ENCODE assay signal across 12 mouse cellular contexts in genomic region chr9:58213865-58214264, GRCm38 (mm10). TPM values are rescaled to one million over a fixed set of nuclear protein-coding genes. Genes with fewer than 3 reads are reported as not detected.
DNase-seq lines count a peak whose midpoint lies in the region; ATAC-seq and TF ChIP-seq lines count a peak whose summit lies in the region.
"Had no signal": no experiment of that assay in that cellular context is flagged by ENCODE, and none has a peak within 500 bp of the region (broad histone marks: within the 10 kb centered on the region; RNA-seq: fewer than 3 reads in every experiment).

No protein-coding gene starts in this region.

- TF ChIP-seq CTCF in kidney, adult 2 months (conservative IDR thresholded peaks at IDR 0.05; ENCODE audit: insufficient read depth, insufficient read length, low read depth, low read length) = no peak

- H3K27me3 ChIP-seq in kidney, adult 2 months (replicated peaks; ENCODE audit: control insufficient read depth, insufficient read depth, low read length) = no peaks in the 10 kb centered on the region

- 16% methylated on average over 5 of the region's 5 CpGs for WGBS in kidney, adult 2 months

- no peak for TF ChIP-seq POLR2A in kidney, adult 2 months (IDR thresholded peaks at IDR 0.05; ENCODE audit: low read depth, low read length)

- DNase-seq in kidney, adult 2 months = peak; percentile 73
- DNase-seq in kidney, adult 18-20 months = no peak
- DNase-seq in 416B (ENCODE audit: low read depth) = peak; percentile 36
- DNase-seq in c-Kit-negative CD71-positive TER-119-positive erythroid progenitor cells, embryonic 14.5 days (ENCODE audit: low read depth, low spot score) = peak; percentile 72
- peak; percentile 63 for DNase-seq in kidney, postnatal 14 days
- DNase-seq in cerebellum, postnatal 4 days (ENCODE audit: low spot score in 2 of 2) = no peak
- no peak for DNase-seq in B cell, adult 2 months
- DNase-seq: cerebellum, adult 11 months; forebrain, postnatal 0 days had no signal

- ATAC-seq in monocyte, adult 5-6 weeks (replicated peaks; ENCODE audit: insufficient number of reproducible peaks, low FRiP score, low TSS enrichment, poor library complexity, severe bottlenecking) = no peak
- ATAC-seq: forebrain, postnatal 0 days had no signal

- H3K4me3 ChIP-seq in kidney, adult 2 months (ENCODE audit: insufficient read depth, low read depth, low read length) = no peak overlapping the region
- H3K4me3 ChIP-seq: hindbrain, embryonic 15.5 days; limb, embryonic 12.5 days had no signal

- no peaks in the 10 kb centered on the region for H3K4me1 ChIP-seq in kidney, adult 2 months (ENCODE audit: control insufficient read depth, insufficient read depth, low read length)
- H3K4me1 ChIP-seq: hindbrain, embryonic 15.5 days had no signal

- H3K27ac ChIP-seq in kidney, adult 2 months (ENCODE audit: insufficient read depth, low read depth, low read length) = 0 out of 2 replicates have a peak overlapping the region, but pooled peaks have one; percentile 35
- H3K27ac ChIP-seq: hindbrain, embryonic 15.5 days; limb, embryonic 12.5 days had no signal

- no peaks in the 10 kb centered on the region for H3K36me3 ChIP-seq in kidney, adult 2 months (ENCODE audit: control insufficient read depth, insufficient read depth, low read length)
- H3K36me3 ChIP-seq: hindbrain, embryonic 15.5 days had no signal

RNA-seq across cellular contexts. Expression of gene Islr2, which starts 9.7 kb away (rescaled TPM):
- polyA plus RNA-seq in kidney, adult 2 months (2012; rRNA removed) = 0.75 and 1.7 TPM in 2 replicates
- 0.10 to 0.11 TPM in 2 of 3 replicates, not detected in the other for total RNA-seq in monocyte, adult 5-6 weeks (2017)

RNA-seq across cellular contexts. Expression of gene Islr, which starts 9.8 kb away (rescaled TPM):
- polyA plus RNA-seq in kidney, adult 2 months (2012; rRNA removed) = 32.0 and 41.7 TPM in 2 replicates
- total RNA-seq in monocyte, adult 5-6 weeks (2017) = not detected in 3 replicates

RNA-seq across cellular contexts. Expression of gene Pml, which starts 35.7 kb away (rescaled TPM):
- 27.0 and 27.6 TPM in 2 replicates for polyA plus RNA-seq in kidney, adult 2 months (2012; rRNA removed)
- 6.6 to 23.5 TPM (median 15.6 TPM) in 3 replicates for total RNA-seq in monocyte, adult 5-6 weeks (2017)

RNA-seq across cellular contexts. Expression of gene Stoml1, which starts 39.1 kb away (rescaled TPM):
- 32.5 and 32.6 TPM in 2 replicates for polyA plus RNA-seq in kidney, adult 2 months (2012; rRNA removed)
- total RNA-seq in monocyte, adult 5-6 weeks (2017) = 11.3 to 14.2 TPM (median 13.0 TPM) in 3 replicates

Comparison
In these comparisons a context has a peak if more than half of its experiments do, and no peak if none do; other contexts are left out.
1. DNase-seq: peak in kidney, adult 2 months (single experiment), 416B (single experiment), c-Kit-negative CD71-positive TER-119-positive erythroid progenitor cells, embryonic 14.5 days (single experiment) and kidney, postnatal 14 days (single experiment); none in kidney, adult 18-20 months (single experiment), cerebellum, postnatal 4 days (0 of 2) and B cell, adult 2 months (0 of 2).